Mouse (Mus musculus): Measurements from ENCODE around the gene Odf4. TPM values are rescaled to one million over a fixed set of nuclear protein-coding genes. Genes with fewer than 3 reads are reported as not detected.
A peak's percentile ranks its signal among the peaks of the same experiment; 100 is the strongest.

The Odf4 gene
- polyA plus RNA-seq, 1 experiment from 2014 or later, result not detected

DNA sequence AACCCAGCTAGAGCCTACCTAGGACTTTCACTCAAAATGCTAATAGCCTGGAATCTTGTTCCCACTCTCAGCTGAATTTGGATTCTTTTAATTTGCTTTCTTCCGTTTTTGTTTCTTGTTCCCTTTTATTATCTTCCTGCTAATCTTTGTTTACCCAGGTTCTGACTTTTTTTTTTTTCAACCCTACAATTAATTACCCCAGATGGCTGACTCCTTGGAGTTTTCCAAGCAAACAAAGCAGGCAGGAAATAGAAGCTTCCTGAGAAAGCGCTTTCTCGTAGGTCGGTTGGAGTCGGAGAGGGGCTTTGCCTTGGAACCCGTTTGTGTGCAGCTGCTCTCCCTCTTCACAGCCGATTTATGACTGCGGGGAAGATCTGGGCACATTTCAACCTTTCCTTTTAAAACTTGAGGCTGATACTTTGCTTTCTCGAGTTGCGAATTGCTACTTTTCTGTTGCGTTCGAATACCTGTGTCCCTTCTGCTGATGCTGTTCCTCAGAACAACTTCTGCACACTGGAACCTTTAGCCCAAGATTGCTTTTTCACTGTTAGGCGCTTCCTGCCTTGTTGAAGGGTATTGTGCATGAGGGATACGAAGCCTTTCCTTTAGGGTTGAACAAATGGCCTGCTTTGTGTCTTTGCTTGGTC is 15.2 kb downstream of the Odf4 start:
- ATAC-seq (replicated peaks; ENCODE audit: extremely low read depth, insufficient read depth, low FRiP score), result 0 out of 2 replicates have a peak, but pooled peaks have one; percentile 41
- Histone ChIP-seq H3K9me3 (replicated peaks; ENCODE audit: control insufficient read depth, low read length) (no peaks in the 10 kb centered on the region), H3K9ac (ENCODE audit: low read length) (no peak overlapping the region), H3K4me1 (ENCODE audit: control insufficient read depth, insufficient read depth, low read length) (peaks cover 9% of the 10 kb centered on the region), H3K27me3 (ENCODE audit: control insufficient read depth, insufficient read depth, low read length) (no peaks in the 10 kb centered on the region), H3K36me3 (ENCODE audit: control insufficient read depth, insufficient read depth) (no peaks in the 10 kb centered on the region), H3K27ac (ENCODE audit: low read length) (peak overlapping the region; percentile 69), H3K4me2 (ENCODE audit: low read depth, low read length) (peak overlapping the region; percentile 23), H3K4me3 (ENCODE audit: low read length) (no peak overlapping the region)
- 46% methylated on average over 14 of the region's 14 CpGs for WGBS

DNA sequence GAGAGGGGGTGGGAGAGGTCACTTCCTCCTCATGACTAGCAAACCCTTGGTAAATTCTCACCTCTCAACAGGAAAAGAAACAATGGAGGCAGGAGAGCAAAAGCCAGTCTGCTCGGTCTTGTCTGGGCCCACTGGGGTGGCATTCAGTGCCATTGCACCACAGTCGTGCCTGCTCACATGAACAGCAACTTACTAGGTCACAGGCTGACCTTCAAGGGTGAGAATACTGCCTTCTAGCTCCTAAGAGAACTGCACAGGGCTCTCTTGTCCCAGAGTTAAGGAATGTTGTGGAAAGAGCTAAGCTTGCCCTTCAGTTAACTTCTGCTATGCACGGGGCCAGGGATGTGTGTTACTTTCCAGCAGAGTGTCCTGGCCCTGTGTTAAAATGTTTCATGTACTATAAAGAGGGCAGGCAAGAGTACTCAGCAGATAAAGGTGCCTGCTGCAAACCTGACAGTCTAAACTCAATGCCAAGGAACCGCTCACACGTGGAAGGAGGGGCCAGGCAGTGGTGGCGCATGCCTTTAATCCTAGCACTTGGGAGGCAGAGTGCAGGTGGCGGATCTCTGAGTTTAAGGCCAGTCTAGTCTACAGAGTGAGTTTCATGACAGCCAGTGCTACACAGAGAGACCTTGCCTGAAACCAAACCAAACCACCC is 17.9 kb downstream of the Odf4 start:
- peak; percentile 50 for ATAC-seq (replicated peaks; ENCODE audit: extremely low read depth, insufficient read depth, low FRiP score)
- Histone ChIP-seq H3K4me2 (ENCODE audit: low read depth, low read length) (no peak overlapping the region; the same call in 1 of the 2 replicates), H3K27ac (ENCODE audit: low read length) (peak overlapping the region; percentile 76), H3K36me3 (ENCODE audit: control insufficient read depth, insufficient read depth) (peaks cover 22% of the 10 kb centered on the region), H3K27me3 (ENCODE audit: control insufficient read depth, insufficient read depth, low read length) (no peaks in the 10 kb centered on the region), H3K4me3 (ENCODE audit: low read length) (no peak overlapping the region), H3K9me3 (replicated peaks; ENCODE audit: control insufficient read depth, low read length) (no peaks in the 10 kb centered on the region), H3K9ac (ENCODE audit: low read length) (peak overlapping the region; percentile 51), H3K4me1 (ENCODE audit: control insufficient read depth, insufficient read depth, low read length) (peaks cover 9% of the 10 kb centered on the region)
- WGBS, result 28% methylated on average over 7 of the region's 7 CpGs

DNA sequence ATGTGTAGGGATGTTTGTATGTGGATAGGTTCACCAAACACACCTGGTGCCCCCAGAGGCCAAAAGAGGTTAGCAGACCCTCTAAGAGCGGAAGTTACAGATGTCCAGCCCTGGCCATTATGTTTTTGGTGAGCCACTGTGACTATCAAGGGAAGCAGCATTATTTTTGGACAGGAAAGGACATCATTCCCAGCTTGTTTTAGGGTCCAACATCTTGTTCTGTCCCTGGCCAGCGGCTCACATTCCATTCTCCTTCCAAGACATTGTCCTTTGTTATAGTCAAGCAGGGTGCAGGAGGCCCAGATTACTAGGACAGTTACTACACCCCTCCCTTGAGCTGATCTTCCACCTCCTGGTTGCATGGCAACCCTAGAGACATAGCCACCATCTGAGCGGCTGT is 19.6 kb downstream of the Odf4 start:
- H3K4me2 ChIP-seq (ENCODE audit: low read depth, low read length), result no peak overlapping the region
- no peak overlapping the region for H3K4me3 ChIP-seq (ENCODE audit: low read length)
- ATAC-seq (replicated peaks; ENCODE audit: extremely low read depth, insufficient read depth, low FRiP score), result no peak
- H3K36me3 ChIP-seq (ENCODE audit: control insufficient read depth, insufficient read depth), result peaks cover 34% of the 10 kb centered on the region
- H3K9ac ChIP-seq (ENCODE audit: low read length), result no peak overlapping the region
- no peaks in the 10 kb centered on the region for H3K9me3 ChIP-seq (replicated peaks; ENCODE audit: control insufficient read depth, low read length)
- H3K27me3 ChIP-seq (ENCODE audit: control insufficient read depth, insufficient read depth, low read length), result no peaks in the 10 kb centered on the region
- H3K27ac ChIP-seq (ENCODE audit: low read length), result no peak overlapping the region
- peaks cover 16% of the 10 kb centered on the region for H3K4me1 ChIP-seq (ENCODE audit: control insufficient read depth, insufficient read depth, low read length)
- WGBS, result 74% methylated on average over 3 of the region's 3 CpGs

DNA sequence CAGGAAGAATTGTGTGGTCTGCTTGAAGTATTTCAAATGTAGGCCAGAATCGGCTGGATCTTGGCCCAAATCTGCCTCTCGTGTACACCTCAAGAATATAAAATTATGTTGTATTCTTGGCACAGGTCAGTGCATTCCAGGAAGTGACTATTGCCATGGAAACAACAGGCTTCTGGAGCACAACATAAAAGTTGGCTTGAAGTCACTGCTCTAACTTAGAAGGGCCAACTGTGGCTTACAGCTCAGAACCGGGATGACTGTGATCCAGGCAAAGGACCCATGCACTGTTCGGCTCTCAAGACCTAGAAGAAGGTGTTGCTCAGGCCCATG is 20.5 kb downstream of the Odf4 start:
- peaks cover 34% of the 10 kb centered on the region for H3K36me3 ChIP-seq (ENCODE audit: control insufficient read depth, insufficient read depth)
- 0 out of 2 replicates have a peak overlapping the region, but pooled peaks have one; percentile 19 for H3K27ac ChIP-seq (ENCODE audit: low read length)
- H3K4me2 ChIP-seq (ENCODE audit: low read depth, low read length), result no peak overlapping the region
- no peak overlapping the region for H3K9ac ChIP-seq (ENCODE audit: low read length)
- H3K9me3 ChIP-seq (replicated peaks; ENCODE audit: control insufficient read depth, low read length), result no peaks in the 10 kb centered on the region
- no peaks in the 10 kb centered on the region for H3K27me3 ChIP-seq (ENCODE audit: control insufficient read depth, insufficient read depth, low read length)
- 56% methylated on average over 4 of the region's 4 CpGs for WGBS
- H3K4me1 ChIP-seq (ENCODE audit: control insufficient read depth, insufficient read depth, low read length), result peaks cover 16% of the 10 kb centered on the region
- H3K4me3 ChIP-seq (ENCODE audit: low read length), result no peak overlapping the region
- ATAC-seq (replicated peaks; ENCODE audit: extremely low read depth, insufficient read depth, low FRiP score), result no peak

DNA sequence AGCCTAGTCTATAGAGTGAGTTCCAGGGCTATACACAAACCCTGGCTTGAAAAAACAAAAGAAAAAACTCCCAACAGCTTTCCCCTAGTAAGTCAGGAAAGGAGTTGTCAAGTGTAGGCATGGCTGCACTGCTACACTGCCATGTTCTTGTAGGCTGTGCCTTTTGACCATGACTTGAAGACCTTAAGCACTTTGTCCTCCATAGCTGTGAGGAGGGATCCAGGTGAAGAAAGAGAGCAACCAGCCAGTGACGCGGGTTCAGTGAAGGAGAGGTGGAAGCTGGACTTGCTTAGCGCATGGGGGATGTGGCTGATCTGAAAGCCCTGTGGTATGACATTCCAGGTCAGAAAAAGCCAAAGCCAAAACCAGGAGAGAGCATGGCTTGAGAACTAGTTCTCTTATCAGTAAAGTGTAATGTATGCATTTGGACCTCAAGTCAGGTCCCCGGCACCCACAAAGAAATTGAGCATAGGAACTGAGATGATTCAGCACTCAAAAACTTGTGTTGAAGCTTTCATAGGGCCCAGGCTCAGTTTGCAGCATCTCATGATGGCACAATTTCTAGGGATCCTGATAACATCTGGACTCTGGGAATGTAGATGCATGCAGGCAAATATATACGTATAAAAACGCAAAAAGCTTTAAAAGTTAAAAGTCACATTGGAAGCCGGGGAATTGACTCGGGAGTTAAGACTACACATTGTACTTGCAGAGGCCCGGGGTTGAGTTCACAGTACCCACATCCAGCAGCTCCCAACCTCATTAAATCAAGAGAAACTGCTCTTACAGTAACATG is 21.0 kb downstream of the Odf4 start:
- Histone ChIP-seq H3K9ac (ENCODE audit: low read length) (no peak overlapping the region), H3K4me3 (ENCODE audit: low read length) (no peak overlapping the region), H3K36me3 (ENCODE audit: control insufficient read depth, insufficient read depth) (peaks cover 34% of the 10 kb centered on the region), H3K27me3 (ENCODE audit: control insufficient read depth, insufficient read depth, low read length) (no peaks in the 10 kb centered on the region), H3K4me2 (ENCODE audit: low read depth, low read length) (no peak overlapping the region), H3K9me3 (replicated peaks; ENCODE audit: control insufficient read depth, low read length) (no peaks in the 10 kb centered on the region), H3K4me1 (ENCODE audit: control insufficient read depth, insufficient read depth, low read length) (peaks cover 17% of the 10 kb centered on the region), H3K27ac (ENCODE audit: low read length) (no peak overlapping the region)
- WGBS, result 87% methylated on average over 9 of the region's 9 CpGs
- ATAC-seq (replicated peaks; ENCODE audit: extremely low read depth, insufficient read depth, low FRiP score), result no peak

DNA sequence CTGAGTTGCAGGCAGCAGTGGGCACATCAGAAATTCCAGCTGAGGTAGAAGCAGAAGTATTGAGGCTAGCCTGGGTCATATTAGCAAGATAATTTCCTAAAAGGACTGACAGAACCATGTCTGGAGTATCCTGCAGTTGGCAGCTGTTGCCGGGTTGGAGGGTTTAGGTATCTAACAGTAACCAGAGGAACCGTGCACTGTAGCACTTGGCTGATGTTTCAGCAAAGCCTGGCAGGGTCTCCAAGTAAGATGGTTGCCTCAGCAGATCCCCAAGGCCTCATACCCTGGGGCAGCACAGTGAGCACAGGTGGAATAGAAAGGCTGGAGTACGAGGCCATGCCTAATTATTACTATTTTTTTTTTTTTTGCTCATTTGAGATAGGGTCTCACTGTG is 21.7 kb downstream of the Odf4 start:
- no peak for ATAC-seq (replicated peaks; ENCODE audit: extremely low read depth, insufficient read depth, low FRiP score)
- no peaks in the 10 kb centered on the region for H3K9me3 ChIP-seq (replicated peaks; ENCODE audit: control insufficient read depth, low read length)
- peaks cover 34% of the 10 kb centered on the region for H3K36me3 ChIP-seq (ENCODE audit: control insufficient read depth, insufficient read depth)
- no peak overlapping the region for H3K4me2 ChIP-seq (ENCODE audit: low read depth, low read length)
- peaks cover 19% of the 10 kb centered on the region for H3K4me1 ChIP-seq (ENCODE audit: control insufficient read depth, insufficient read depth, low read length)
- H3K27ac ChIP-seq (ENCODE audit: low read length), result no peak overlapping the region
- H3K4me3 ChIP-seq (ENCODE audit: low read length), result no peak overlapping the region
- WGBS, result 83% methylated on average over 3 of the region's 3 CpGs
- H3K27me3 ChIP-seq (ENCODE audit: control insufficient read depth, insufficient read depth, low read length), result peaks cover under 1% of the 10 kb centered on the region; the same call in 1 of the 2 replicates
- no peak overlapping the region for H3K9ac ChIP-seq (ENCODE audit: low read length)

DNA sequence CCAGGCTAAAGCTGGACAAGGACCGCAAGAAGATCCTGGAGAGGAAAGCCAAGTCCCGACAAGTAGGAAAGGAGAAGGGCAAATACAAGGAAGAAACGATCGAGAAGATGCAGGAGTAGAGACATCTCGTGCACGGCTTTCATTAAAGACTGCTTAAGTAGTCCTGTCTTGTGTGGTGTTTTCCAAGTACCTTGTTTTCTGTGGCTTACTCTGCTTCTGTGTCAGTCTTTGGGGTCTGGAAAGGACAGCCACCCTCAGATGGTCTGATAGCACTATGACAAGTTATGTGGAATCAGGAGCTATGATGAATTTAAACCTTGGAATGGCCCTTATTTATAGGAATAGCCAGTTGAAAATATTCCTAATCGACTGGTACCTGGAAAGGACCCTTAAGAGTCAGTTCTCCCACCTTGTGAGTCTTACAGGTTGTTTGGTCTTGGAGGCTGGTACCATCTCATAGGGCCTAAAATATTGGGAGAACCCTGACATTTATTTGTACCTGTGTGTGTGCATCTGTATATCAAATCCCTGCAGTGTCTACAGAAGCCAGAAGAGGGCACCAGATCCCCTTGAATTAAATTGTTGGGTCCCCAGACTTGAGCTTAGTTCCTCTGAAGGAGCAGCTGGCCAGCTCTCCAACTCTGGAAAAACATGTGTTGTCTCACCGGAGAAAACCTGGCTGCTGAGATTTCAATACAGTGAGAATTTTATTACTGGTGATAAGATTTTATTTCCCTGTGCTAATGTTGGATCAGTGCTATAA is 22.3 kb downstream of the Odf4 start:
- Histone ChIP-seq H3K9me3 (replicated peaks; ENCODE audit: control insufficient read depth, low read length) (no peaks in the 10 kb centered on the region), H3K27me3 (ENCODE audit: control insufficient read depth, insufficient read depth, low read length) (peaks cover 3% of the 10 kb centered on the region; the same call in 1 of the 2 replicates), H3K27ac (ENCODE audit: low read length) (no peak overlapping the region), H3K4me2 (ENCODE audit: low read depth, low read length) (no peak overlapping the region), H3K9ac (ENCODE audit: low read length) (no peak overlapping the region), H3K4me3 (ENCODE audit: low read length) (no peak overlapping the region), H3K4me1 (ENCODE audit: control insufficient read depth, insufficient read depth, low read length) (peaks cover 19% of the 10 kb centered on the region), H3K36me3 (ENCODE audit: control insufficient read depth, insufficient read depth) (peaks cover 34% of the 10 kb centered on the region)
- 78% methylated on average over 8 of the region's 8 CpGs for WGBS
- ATAC-seq (replicated peaks; ENCODE audit: extremely low read depth, insufficient read depth, low FRiP score), result no peak

DNA sequence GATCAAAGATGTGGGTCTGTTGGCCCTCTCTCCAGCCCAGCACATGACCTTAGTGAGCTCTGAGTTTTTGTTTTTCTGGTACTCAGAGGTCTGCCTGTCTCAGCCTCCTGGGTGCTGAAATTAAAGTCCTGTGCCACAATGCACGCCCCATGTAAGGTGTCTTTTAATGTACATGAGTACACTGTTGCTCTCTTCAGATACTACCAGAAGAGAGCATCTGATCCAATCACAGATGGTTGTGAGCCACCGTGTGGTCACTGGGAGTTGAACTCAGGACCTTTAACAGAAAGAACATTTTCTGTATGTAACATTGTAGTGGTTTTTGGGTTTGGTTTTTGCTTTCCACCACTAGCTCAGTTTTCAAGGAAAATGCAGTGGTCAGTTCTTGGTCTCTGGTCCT is 23.1 kb downstream of the Odf4 start:
- no peak for ATAC-seq (replicated peaks; ENCODE audit: extremely low read depth, insufficient read depth, low FRiP score)
- H3K4me2 ChIP-seq (ENCODE audit: low read depth, low read length), result no peak overlapping the region
- peaks cover 34% of the 10 kb centered on the region for H3K36me3 ChIP-seq (ENCODE audit: control insufficient read depth, insufficient read depth)
- 96% methylated on average over 2 of the region's 2 CpGs for WGBS
- H3K4me1 ChIP-seq (ENCODE audit: control insufficient read depth, insufficient read depth, low read length), result peaks cover 11% of the 10 kb centered on the region
- H3K27me3 ChIP-seq (ENCODE audit: control insufficient read depth, insufficient read depth, low read length), result peaks cover 3% of the 10 kb centered on the region; the same call in 1 of the 2 replicates
- H3K4me3 ChIP-seq (ENCODE audit: low read length), result no peak overlapping the region
- no peak overlapping the region for H3K9ac ChIP-seq (ENCODE audit: low read length)
- no peak overlapping the region for H3K27ac ChIP-seq (ENCODE audit: low read length)
- no peaks in the 10 kb centered on the region for H3K9me3 ChIP-seq (replicated peaks; ENCODE audit: control insufficient read depth, low read length)
